Mouse (Mus musculus) midbrain, embryonic 16.5 days (tissue): Measurements from ENCODE around the gene Il12rb1. TPM values are rescaled to one million over a fixed set of nuclear protein-coding genes. Genes with fewer than 3 reads are reported as not detected.

ENCODE experiments used
- ATAC-seq: fragments of 200-750 bp; cut with Nextera tagmentation; 2 replicates; pipeline ENCODE4 v1.8.0; 2017; ENCODE audit warnings: moderate TSS enrichment
- H3K27ac ChIP-seq: fragments of 300-500 bp; sonication (generic); 2 replicates; pipeline ENCODE4 v1.5.1; 2014; ENCODE audit warnings: mild to moderate bottlenecking, low read length, mixed read lengths
- H3K27me3 ChIP-seq: fragments of 300-500 bp; sonication (generic); 2 replicates; pipeline ENCODE4 v1.6.1; 2014; ENCODE audit warnings: low read depth, low read length, mixed read lengths; ENCODE audit not compliant: control insufficient read depth, insufficient read depth
- H3K36me3 ChIP-seq: fragments of 300-500 bp; sonication (generic); 2 replicates; pipeline ENCODE4 v1.6.1; 2014; ENCODE audit warnings: mild to moderate bottlenecking, low read length, moderate library complexity, mixed read lengths; ENCODE audit not compliant: control insufficient read depth, insufficient read depth
- H3K4me1 ChIP-seq: fragments of 300-500 bp; sonication (generic); 2 replicates; pipeline ENCODE4 v1.6.1; 2014; ENCODE audit warnings: mild to moderate bottlenecking, low read length, mixed read lengths; ENCODE audit not compliant: control insufficient read depth, insufficient read depth
- H3K4me2 ChIP-seq: fragments of 300-500 bp; sonication (generic); 2 replicates; pipeline ENCODE4 v1.6.1; 2014; ENCODE audit warnings: mild to moderate bottlenecking, low read length, mixed read lengths
- H3K4me3 ChIP-seq: fragments of 300-500 bp; sonication (generic); 2 replicates; pipeline ENCODE4 v1.5.1; 2014; ENCODE audit warnings: low read depth, mild to moderate bottlenecking, low read length, moderate library complexity, mixed read lengths
- H3K9ac ChIP-seq: fragments of 300-500 bp; sonication (generic); 2 replicates; pipeline ENCODE4 v1.6.1; 2014; ENCODE audit warnings: low read depth, low read length, mixed read lengths
- H3K9me3 ChIP-seq: fragments of 300-500 bp; sonication (generic); replicated peaks from 2 replicates; pipeline ENCODE4 v1.6.1; 2014; ENCODE audit warnings: mild to moderate bottlenecking, low read length, mixed read lengths; ENCODE audit not compliant: control insufficient read depth, poor library complexity, severe bottlenecking
- WGBS: fragments of 180-500 bp; shearing (Covaris S2); extraction: QIAGEN DNeasy Blood & Tissue Kit; methylation state at CpG from one replicate; pipeline ENCODE4 v1.1.7; 2014; 5-methylcytosine and 5-hydroxymethylcytosine counted together
- polyA plus RNA-seq: library from polyadenylated mRNA; unstranded; fragments of >200 nt; fragmentation: Nextera tagmentation; extraction: Ambion mirVana; gene quantifications from 2 replicates; pipeline ENCODE4 v1.2.1, GENCODE M21; 2015

The Il12rb1 gene
- 0.08 and 0.19 TPM in 2 replicates for polyA plus RNA-seq

GRCm38 (mm10) chr8:70808239-70808638 lies at the start of gene Il12rb1:
TSS of gene Il12rb1 (plus strand) at chr8:70808449.
- H3K27ac ChIP-seq: no peak within 1 kb of the TSS
- no peak within 1 kb of the TSS for H3K4me2 ChIP-seq
- H3K9ac ChIP-seq: no peak within 1 kb of the TSS
- peaks cover 10% of the 10 kb centered on the region for H3K4me1 ChIP-seq
- 54% methylated on average over 5 of the region's 5 CpGs for WGBS
- no peaks in the 10 kb centered on the region for H3K9me3 ChIP-seq
- no peaks in the 10 kb centered on the region for H3K36me3 ChIP-seq
- H3K27me3 ChIP-seq: peaks cover 19% of the 10 kb centered on the region
- no peak within 1 kb of the TSS for H3K4me3 ChIP-seq
- no peak for ATAC-seq

DNA sequence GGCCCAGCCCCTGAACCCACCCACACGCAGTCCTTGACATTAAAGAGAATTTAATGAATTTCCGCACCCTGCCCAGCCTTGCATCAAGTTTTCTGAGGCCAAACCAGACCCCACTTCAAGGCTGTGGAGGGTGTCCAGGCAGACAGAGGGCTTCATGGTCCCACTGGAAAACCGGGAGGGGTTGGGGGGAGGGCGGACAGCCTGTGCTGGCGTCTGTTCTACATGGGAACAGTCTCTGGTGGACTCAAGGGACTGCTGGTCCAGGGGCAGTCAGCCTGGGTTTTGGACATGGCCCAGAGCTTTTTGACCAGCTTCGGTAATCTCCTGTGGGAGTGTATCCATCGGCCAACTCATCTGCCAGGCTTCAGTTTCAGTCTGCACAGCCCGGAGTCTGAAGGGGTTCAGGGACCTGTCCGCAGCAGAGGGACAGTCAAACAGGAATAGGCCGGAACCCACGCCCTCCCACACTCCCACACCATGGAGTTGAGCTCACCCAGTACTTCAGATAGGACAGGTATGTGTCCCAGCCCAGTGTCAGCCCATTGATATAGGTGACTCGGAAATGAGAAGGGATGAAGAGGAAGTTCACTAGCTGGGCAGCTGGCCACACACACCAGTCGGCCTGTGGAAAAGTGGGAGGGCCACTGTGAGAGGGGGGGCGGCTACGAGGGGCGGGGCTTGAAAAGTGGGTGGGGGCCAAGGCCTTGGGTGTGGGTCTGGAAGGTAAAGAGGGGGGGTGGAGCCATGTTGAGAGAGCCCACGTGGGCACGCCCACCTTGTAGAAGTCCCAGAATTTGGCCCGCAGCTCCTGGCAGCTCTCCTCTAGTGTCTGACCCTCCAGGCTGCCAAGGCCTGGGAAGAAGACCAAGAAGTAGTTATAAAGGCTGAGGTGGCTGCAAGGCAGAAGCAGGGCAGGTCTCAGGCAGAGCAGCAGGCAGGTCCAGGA lies 49.4 kb upstream of the Il12rb1 start:
- Histone ChIP-seq H3K27me3 (no peaks in the 10 kb centered on the region), H3K4me2 (no peak overlapping the region), H3K9ac (no peak overlapping the region), H3K9me3 (no peaks in the 10 kb centered on the region), H3K4me1 (peaks cover 26% of the 10 kb centered on the region), H3K27ac (no peak overlapping the region), H3K36me3 (peaks cover 18% of the 10 kb centered on the region), H3K4me3 (no peak overlapping the region)
- ATAC-seq: no peak
- WGBS: 68% methylated on average over 19 of the region's 19 CpGs

DNA sequence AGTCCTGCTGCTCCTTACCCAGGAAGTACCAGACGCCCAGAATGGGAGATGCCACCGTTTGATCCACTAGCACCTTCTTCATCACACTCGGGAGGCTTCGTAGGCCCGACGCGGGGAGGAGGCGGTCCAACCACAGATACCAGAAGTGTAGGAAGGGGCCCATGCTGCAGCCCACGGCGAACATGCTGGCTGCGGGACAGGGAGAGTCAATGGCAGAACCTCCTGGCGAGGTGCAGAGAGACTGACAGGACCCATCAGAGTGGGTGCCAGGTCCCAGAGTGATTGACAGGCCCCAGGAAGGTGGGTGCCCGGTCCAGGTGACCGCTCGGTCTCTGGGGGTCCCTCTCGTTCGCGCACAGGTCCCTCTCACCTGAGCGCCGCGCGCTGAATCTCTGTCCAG lies 47.9 kb upstream of the Il12rb1 start:
- H3K36me3 ChIP-seq: peaks cover 18% of the 10 kb centered on the region
- H3K4me3 ChIP-seq: peak overlapping the region; percentile 71
- no peaks in the 10 kb centered on the region for H3K9me3 ChIP-seq
- H3K4me2 ChIP-seq: peak overlapping the region; percentile 80
- under 1% methylated on average over 22 of the region's 22 CpGs for WGBS
- peak overlapping the region; percentile 76 for H3K9ac ChIP-seq
- peak overlapping the region; percentile 77 for H3K27ac ChIP-seq
- no peak for ATAC-seq
- H3K27me3 ChIP-seq: no peaks in the 10 kb centered on the region
- peaks cover 23% of the 10 kb centered on the region for H3K4me1 ChIP-seq

DNA sequence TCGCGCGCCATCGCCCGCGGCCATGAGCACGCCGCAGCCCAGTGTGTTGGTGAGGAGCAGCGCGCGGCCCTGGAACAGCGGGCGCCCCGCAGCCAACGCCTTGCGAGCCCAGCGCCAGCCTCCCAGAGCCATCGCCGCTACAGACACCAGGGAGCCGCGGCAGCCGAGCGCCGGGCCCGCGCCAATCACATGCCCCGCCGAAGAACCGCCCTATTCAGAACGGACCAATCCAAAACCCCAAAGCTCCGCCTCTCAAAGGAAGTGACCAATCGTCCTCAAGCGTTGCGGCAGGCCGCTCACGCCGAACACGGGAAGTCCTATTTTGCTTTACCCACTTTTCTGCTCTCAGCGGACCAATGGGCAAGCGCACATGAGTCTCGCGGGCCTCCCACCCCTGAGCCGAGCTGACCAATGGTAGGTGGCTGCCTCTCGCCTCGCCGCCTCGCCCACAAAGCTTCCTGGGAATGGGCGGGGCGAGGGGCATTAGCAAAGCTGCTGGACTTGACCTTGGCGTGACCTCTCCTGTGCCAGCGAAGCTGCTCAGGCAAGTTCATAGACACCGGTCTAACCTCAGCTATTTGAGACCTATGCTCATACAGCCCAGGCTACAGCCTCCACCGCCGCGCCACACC lies 47.4 kb upstream of the Il12rb1 start, which contains the start of gene Mpv17l2:
Gene Mpv17l2 (minus strand): TSS at position 172 of the 632 bp plus-strand sequence.
- peak within 1 kb of the TSS; percentile 82 for H3K27ac ChIP-seq
- H3K4me2 ChIP-seq: peak within 1 kb of the TSS; percentile 80
- H3K36me3 ChIP-seq: peaks cover 18% of the 10 kb centered on the region
- H3K4me3 ChIP-seq: peak within 1 kb of the TSS; percentile 71
- ATAC-seq: peak; percentile 95
- no peaks in the 10 kb centered on the region for H3K27me3 ChIP-seq
- H3K9me3 ChIP-seq: no peaks in the 10 kb centered on the region
- H3K9ac ChIP-seq: peak within 1 kb of the TSS; percentile 76
- H3K4me1 ChIP-seq: peaks cover 21% of the 10 kb centered on the region
- WGBS: under 1% methylated on average over 55 of the region's 55 CpGs

DNA sequence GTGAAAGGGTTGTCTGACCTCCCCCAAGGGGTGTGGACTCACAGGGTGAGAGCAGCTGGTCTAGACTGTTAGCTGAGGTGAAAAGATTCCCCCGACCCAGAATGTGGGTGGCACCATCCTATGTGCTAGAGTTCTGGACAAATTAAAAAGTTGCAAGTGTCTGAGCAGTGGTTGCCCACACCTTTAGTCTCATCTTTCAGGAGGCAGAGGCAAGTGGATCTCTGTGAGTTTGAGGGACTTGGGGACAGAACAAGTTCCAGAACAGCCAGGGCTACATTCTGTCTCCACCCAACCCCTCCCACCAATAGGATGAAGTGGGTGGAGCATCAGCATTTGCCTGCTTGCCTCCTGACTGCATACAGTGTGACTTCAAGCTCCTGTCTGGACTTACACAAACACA lies 46.1 kb upstream of the Il12rb1 start:
- 73% methylated on average over 1 of the region's 1 CpGs for WGBS
- H3K27ac ChIP-seq: no peak overlapping the region
- H3K4me2 ChIP-seq: no peak overlapping the region

DNA sequence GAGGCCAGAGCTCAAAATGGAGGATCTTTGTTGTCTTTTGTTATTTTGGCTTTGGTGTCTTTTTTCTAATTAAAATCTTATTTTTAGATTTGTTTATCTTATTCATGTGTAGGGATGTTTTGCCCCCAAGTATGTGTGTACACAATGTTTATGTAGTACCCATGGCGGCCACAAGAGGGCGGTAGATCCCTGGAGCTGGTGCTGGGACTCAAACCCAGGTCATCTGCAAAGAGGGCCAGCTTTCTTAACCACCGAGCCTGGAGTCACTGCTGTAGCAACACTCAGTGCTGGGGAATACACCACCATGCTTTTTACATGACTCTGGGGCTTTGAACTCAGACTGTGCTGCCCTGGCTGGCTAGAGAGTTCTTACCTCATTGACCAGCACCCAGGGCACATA lies 44.9 kb upstream of the Il12rb1 start:
- Histone ChIP-seq H3K9ac (no peak overlapping the region), H3K27me3 (peaks cover 4% of the 10 kb centered on the region), H3K27ac (no peak overlapping the region), H3K4me2 (no peak overlapping the region), H3K4me3 (no peak overlapping the region), H3K4me1 (peaks cover 24% of the 10 kb centered on the region), H3K9me3 (no peaks in the 10 kb centered on the region), H3K36me3 (peaks cover 8% of the 10 kb centered on the region)
- WGBS: under 1% methylated on average over 3 of the region's 3 CpGs
- no peak for ATAC-seq

More for the DNA sequence above, 46.1 kb upstream of the Il12rb1 start:
- peaks cover 6% of the 10 kb centered on the region; the same call in 1 of the 2 replicates for H3K36me3 ChIP-seq
- ATAC-seq: no peak
- H3K9me3 ChIP-seq: no peaks in the 10 kb centered on the region
- H3K9ac ChIP-seq: no peak overlapping the region
- peaks cover 25% of the 10 kb centered on the region for H3K4me1 ChIP-seq
- H3K27me3 ChIP-seq: no peaks in the 10 kb centered on the region
- H3K4me3 ChIP-seq: no peak overlapping the region

DNA sequence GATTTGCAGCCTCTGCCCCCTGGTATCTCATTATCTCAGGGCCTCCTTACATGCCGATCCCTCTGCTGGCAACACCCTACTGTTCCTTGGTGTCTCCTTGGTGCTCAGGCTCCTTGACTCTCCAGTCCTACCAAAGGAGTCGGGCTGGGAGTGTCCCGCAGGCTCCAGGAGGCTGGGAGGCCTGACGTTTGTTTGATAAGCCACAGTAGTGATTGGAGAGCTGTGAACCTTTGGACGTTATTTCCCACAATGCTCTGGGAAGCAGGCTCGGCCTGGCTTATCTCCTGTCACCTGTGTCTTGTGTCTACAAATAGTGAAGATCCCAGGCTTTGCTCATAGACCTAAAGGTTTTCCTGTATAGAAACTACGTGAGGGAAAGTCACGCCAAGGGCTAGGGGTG lies 44.2 kb upstream of the Il12rb1 start:
- Histone ChIP-seq H3K4me2 (no peak overlapping the region), H3K4me3 (no peak overlapping the region), H3K27ac (no peak overlapping the region), H3K4me1 (peaks cover 24% of the 10 kb centered on the region), H3K27me3 (peaks cover 4% of the 10 kb centered on the region), H3K36me3 (peaks cover 12% of the 10 kb centered on the region), H3K9ac (no peak overlapping the region), H3K9me3 (no peaks in the 10 kb centered on the region)
- WGBS: 86% methylated on average over 8 of the region's 8 CpGs
- no peak for ATAC-seq

GRCm38 (mm10) chr8:70764676-70765075 lies 43.6 kb upstream of the Il12rb1 start:
- no peak overlapping the region for H3K4me3 ChIP-seq
- WGBS: 96% methylated on average over 13 of the region's 13 CpGs
- ATAC-seq: no peak
- peaks cover 12% of the 10 kb centered on the region for H3K36me3 ChIP-seq
- peaks cover 22% of the 10 kb centered on the region for H3K4me1 ChIP-seq
- no peak overlapping the region for H3K27ac ChIP-seq
- no peaks in the 10 kb centered on the region for H3K9me3 ChIP-seq
- peaks cover 4% of the 10 kb centered on the region for H3K27me3 ChIP-seq
- no peak overlapping the region for H3K9ac ChIP-seq
- no peak overlapping the region for H3K4me2 ChIP-seq

GRCm38 (mm10) chr8:70765329-70765728 lies 42.9 kb upstream of the Il12rb1 start:
- no peak overlapping the region for H3K4me3 ChIP-seq

More at GRCm38 (mm10) chr8:70765329-70765728, 42.9 kb upstream of the Il12rb1 start:
- no peaks in the 10 kb centered on the region for H3K9me3 ChIP-seq
- no peak for ATAC-seq
- no peak overlapping the region for H3K27ac ChIP-seq
- no peak overlapping the region for H3K9ac ChIP-seq
- WGBS: 80% methylated on average over 9 of the region's 9 CpGs
- H3K4me1 ChIP-seq: peaks cover 16% of the 10 kb centered on the region
- H3K4me2 ChIP-seq: no peak overlapping the region
- peaks cover 15% of the 10 kb centered on the region for H3K36me3 ChIP-seq
- peaks cover 4% of the 10 kb centered on the region for H3K27me3 ChIP-seq
